Mouse (Mus musculus): Measurements from ENCODE around the gene Cttnbp2. TPM values are rescaled to one million over a fixed set of nuclear protein-coding genes. Genes with fewer than 3 reads are reported as not detected.

The Cttnbp2 gene
- polyA plus RNA-seq, 1 experiment from 2014 or later = 9.8 TPM

DNA sequence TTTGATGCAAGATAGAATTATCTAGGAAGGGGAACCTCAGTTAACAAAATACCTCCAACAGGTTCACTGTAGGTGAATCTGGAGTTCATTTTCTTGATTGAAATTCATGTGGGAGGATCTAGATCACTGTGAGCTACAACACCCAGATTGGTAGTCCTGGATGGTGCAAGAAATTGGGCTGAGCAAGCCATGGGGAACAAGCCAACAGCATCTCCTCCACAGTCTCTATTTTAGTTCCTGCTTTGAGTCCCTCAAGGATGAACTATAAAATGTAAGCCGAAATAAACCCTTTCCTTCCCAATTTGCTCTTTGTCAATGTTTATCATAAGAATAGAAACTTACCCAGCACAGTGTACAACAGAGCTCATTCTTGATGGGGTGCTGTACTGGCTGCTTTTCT lies 191.7 kb downstream of the Cttnbp2 start:
- Histone ChIP-seq H3K4me3 (no peak overlapping the region), H3K27ac (no peak overlapping the region), H3K9me3 (no peaks in the 10 kb centered on the region), H3K4me1 (no peaks in the 10 kb centered on the region), H3K27me3 (ENCODE audit: poor library complexity, severe bottlenecking) (no peaks in the 10 kb centered on the region), H3K36me3 (replicated peaks) (no peaks in the 10 kb centered on the region)
- no peak for DNase-seq (ENCODE audit: extremely low spot score, low spot score)
- WGBS = 88% methylated on average over 1 of the region's 1 CpGs

Small RNA genes lying within 50 kb of the gene (microRNA-seq; reads per million reads assigned to microRNA genes)
- not detected for gene Gm26233
